Mouse (Mus musculus) kidney, adult 2 months (tissue): ENCODE results near the gene Huwe1.

Experiments used
- CTCF ChIP-seq: fragments of 200-500 bp; conservative IDR thresholded peaks from 2 replicates; pipeline ENCODE4 v1.5.1; 2011; ENCODE audit warnings: low read depth, mild to moderate bottlenecking, control low read depth, low read length, moderate library complexity, mixed read lengths; ENCODE audit not compliant: insufficient read depth, insufficient read length
- POLR2A ChIP-seq: fragments of 200-500 bp; IDR thresholded peaks from one replicate; pipeline ENCODE4 v1.6.1; 2011; ENCODE audit warnings: low read depth, low read length, control low read depth

GRCm38 (mm10) chrX:151950231-151950630, 149.6 kb downstream of the Huwe1 start:
- TF ChIP-seq POLR2A, result no peak
- no peak for TF ChIP-seq CTCF
